Mouse (Mus musculus) left cerebral cortex, adult 9 months (tissue): ENCODE data around the gene Cry2.

Source experiments
- DNase-seq, 2 experiments: peaks; one replicate each; pipeline ENCODE4 v3.0.0; 2022; ENCODE audit warnings: low spot score in 2 of 2

Cry2 gene

DNA sequence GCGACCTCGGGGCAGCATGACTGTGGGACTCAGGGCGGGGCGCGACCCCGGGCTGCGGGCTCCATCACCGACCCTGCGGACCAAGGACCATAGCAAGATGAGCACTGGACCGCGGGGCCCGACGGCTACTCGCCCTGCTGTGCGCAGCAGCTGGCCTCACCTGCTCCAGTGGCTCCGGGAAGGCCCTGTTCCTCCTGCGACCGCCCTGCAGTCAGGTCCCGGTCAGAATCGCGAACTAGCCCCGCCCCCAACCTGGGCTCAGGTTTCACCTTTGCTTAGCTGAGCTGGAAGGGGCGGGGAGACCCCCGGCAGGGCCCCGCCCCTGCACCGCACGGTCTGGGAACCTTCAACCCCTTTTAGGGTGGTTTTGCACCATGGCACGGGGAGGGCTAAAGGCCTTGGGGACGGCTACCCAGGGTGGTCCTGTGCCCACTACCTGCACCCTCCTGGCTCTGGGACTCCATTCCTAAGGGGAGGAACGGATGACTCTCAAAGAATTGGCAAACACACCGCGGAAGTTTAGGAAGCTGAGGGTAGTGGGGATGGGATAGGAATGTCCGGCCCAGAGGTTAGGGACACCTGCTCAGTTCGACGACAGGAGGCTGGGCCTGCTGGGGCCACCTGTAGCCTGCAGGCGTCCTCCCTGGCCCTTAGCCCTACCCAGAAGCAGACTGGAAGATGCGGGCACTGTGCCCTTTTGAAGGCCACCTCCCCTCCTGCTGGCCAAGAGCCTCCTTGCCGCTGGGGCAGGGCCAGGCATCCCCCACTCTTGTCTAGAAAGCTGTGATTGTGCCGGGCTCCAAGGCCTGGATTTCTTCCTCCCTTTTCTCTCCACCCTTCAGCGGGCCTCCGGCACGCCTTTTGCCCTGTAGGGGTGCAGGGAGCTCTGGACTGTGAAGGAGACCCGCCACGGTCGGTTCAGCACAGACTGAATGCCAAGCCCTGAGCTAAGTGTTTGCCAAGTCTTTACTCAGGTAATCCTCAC is 62.7 kb downstream of the Cry2 start:
- no peak for DNase-seq

DNA sequence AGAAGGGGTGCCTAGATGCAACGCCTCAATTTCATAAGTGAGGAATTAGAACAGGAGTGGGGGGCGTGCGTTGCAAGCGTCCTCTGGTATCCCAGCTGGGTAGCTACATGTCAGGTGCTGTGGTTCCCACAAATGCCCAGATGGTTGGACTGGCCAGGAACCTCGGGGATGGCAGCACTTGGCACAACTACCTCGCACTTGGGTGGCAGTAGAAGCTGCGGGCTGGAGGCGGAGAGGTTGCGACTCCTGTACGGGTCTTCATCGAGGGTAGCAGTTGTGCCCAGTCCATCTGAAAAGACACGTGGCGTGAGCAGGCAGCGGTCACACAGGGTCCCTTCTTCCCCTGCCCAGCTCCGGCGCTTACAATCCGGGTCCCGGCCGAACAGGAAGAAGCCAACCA is 63.5 kb downstream of the Cry2 start:
- DNase-seq = no peak

DNA sequence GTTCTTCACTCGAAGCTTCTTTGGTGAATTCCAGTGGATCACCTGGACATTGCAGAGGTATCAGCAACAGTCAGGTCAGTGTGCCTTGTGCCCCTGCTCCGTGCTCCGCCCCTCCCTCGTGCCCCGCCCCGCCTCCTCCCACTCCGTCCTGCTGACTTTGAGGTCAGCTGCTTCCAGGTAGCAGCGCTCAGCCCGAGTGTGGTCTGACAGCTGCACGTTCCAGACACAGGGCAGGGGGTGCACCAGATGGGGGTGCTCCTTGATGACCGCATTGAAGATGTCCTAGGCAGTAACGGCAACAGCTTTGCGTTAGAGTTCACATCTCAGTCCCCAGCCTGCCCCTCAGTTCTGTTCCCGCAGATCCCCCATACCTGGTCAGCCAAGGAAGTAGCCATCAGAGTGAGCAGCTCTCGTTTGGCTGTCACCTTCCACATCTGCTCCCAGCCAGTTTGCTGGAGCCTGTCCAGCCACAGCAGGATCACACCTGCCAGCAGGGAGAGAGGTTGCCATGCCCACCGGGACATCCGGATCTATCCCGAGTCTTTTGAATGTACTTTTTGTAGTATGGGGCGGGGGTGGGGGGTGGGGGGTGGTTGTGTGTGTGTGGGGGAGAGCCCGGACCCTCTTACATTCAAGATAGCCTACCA is 66.3 kb downstream of the Cry2 start:
- no peak for DNase-seq

DNA sequence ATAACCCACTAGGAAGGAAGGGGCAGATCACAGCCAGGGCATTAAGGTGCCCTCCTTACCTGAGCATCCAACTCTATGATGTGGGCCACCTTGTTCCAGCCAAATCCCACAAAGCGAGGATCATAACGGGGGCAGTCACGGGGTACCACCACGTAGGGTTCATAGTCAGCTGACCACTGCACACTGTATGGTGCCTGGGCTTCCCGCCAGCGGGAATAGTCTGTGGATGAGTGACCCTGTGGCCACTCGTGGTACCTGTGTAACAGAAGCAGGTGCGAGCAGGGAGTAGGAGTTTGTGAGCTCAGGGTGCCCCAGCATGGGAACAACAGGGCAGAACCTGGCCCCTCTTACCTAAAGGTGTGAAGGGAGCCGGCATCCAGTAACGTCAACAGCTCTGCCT is 68.3 kb downstream of the Cry2 start:
- no peak for DNase-seq

DNA sequence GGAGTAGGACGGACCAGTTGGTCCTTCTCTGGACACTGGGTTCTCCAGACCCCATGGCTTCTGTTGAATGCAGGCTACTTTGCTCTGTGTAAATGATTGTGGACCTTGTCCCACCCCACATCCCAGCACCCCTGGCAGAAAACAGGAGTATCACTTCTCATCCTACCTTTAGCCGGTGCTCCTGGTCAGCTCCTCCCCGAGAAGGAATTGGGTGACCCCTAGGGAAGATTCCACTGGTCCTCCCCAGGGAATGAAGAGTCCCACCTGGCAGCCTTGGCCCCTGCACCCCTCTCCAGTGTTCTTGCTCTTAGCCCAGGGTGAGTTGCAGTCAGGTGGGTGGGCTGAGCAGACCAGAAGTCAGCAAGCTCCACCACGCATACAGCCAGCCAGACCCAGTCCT is 69.8 kb downstream of the Cry2 start:
- no peak for DNase-seq

DNA sequence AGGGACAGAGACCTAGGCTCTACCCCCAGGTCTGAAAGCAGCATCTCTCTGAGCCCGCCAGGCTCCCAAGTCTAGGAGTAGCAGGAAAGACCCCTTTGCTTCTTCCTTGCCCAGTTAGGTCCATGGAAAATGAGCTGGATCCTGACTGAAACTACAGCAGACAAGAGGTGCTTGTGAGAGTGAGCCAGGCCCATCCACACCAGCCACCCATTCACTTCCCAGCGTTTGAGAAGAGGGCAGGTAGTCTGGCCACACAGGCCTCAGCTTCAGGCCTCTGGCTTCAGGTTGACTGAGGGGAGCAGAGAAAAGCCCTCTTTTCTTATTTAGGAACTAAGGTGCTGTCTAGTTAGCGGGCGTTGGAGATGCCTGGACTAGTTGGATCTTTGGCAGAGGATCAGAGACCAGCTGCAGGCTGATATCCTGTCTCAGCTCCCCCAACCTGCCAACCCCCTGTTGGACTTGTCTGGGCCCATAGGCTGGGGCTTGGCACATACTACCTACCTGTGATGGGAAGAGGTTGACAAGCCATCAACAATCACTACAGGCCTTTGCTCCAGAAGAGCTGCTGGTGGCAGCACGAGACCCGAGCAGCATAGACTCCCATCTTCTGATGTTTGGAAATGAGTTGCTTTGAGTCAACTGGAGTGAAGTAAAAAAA is 71.1 kb downstream of the Cry2 start:
- DNase-seq = no peak

DNA sequence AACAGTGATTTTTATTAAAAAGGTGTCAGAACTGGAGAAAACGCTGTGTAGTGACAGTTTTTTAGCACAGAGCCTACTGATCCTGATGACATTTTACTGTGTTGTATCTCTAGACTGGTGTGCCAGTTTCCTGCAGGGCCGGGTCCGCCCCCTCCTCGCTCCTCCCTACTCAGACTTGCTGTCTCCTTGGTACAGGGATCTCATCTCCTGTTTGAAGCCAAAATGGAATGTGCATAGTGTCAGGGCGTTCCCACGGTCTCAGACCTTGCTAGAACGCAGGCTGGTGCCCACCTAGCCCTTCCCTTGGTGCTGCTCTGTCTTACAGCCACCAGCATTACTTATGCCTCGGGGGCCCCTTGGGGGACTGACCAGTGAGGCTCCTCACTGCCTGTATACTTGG is 72.0 kb downstream of the Cry2 start:
- no peak for DNase-seq

DNA sequence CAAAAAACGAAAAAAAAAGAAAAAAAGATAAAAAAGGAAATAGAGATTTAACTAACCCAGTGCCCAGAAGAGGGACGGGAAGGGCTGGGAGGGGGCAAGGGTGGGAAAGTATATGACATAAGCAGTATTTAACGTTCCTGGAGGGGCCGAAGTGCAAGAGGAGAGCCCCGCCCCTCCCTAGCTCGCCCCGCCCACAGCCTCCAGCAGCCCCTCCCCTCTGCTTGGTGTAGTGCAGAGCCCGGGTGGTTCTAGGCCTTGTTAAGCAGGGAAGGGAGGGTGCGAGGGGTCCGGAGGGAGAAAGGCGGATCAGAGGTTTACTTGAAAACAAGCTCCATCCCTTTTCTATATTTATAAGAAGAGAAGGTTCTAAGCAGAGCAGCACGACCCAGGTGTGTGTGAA is 73.0 kb downstream of the Cry2 start:
- no peak for DNase-seq

DNA sequence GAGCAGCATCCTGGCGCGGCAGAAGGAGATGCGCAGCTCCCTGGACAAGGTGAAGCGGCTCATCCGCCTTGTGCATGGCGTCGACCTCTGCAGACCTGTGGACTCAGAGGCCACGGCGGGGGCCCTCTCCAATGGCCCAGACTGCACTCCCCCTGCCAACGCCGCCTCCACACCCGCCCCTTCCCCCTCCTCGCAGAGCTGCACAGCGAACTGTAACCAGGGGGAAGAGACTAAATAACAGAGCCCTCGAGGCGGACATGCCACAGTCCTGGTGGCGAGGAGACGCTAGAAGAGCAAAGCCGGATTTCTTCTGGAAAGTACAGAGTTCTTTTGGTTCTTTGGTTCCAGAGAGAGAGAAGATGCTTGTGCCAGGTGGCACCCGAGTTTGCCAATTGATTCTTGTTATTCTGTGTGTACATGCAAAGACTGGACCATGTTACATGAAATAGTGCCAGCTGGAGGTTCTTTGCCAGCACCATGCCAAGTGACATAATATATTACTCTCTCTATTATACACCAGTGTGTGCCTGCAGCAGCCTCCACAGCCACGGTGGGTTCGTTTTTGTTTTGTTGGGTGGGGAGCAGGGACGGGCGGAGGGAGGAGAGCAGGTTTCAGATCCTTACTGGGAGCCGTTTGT is 73.5 kb downstream of the Cry2 start:
- DNase-seq = no peak

DNA sequence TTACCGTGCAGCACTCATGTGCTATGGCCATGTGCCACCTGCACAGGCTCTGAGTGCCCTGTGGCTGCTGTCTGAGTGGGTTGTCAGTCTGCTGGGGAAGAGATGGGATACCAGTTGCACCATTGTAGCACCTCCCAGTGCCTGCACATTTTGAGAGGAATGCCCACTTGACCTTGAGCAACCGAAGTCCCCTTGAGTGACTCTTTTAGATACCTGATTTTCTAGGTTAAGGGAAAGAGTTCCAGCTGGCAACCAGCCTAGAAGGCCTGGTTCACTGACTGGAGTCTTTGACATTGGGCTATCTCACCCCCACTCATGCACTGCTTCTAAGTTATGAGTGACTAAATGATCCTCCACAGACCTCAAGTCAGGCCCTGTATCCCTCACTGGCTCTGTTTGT is 74.5 kb downstream of the Cry2 start:
- no peak for DNase-seq

DNA sequence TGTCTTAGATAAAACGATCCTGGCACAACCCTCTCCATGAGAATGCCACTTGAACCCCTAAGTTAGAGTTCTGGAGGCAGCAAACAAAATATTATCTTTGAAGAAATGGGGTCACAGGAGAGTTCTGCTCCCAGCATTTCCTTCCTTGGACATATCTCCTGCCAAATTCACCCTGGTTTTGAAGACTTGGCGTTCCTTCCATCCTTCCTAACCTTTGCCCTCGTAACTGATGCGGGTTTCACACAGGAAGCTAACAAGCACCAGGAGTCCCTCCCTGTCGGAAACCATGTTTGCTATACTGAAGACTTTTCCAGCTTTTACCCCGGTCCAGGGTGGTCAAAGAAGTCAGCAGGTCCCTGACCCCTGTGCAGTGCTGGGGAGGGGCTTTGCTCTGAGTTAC is 79.6 kb downstream of the Cry2 start:
- DNase-seq = no peak
